Mouse (Mus musculus): ENCODE results near the gene Bmp8b. TPM values are rescaled to one million over a fixed set of nuclear protein-coding genes. Genes with fewer than 3 reads are reported as not detected.

Bmp8b gene
- polyA plus RNA-seq, 1 experiment from 2014 or later, result 0.12 TPM

- no peak for DNase-seq (ENCODE audit: low spot score)
Observed at GRCm38 (mm10) chr4:123171811-123172210, 66.8 kb downstream of the Bmp8b start.

Other genes with a start within 250 kb of the Bmp8b start
- 91.9 and 106 TPM in 2 replicates for gene Cap1, start 219.1 kb upstream of the Bmp8b start, polyA plus RNA-seq (2015; fragmentation: Nextera tagmentation; extraction: Ambion mirVana)
- gene Mfsd2a, start 144.0 kb upstream of the Bmp8b start, polyA plus RNA-seq (2015; fragmentation: Nextera tagmentation; extraction: Ambion mirVana), result 2.4 and 2.7 TPM in 2 replicates
- gene Mycl, start 109.5 kb upstream of the Bmp8b start, polyA plus RNA-seq (2015; fragmentation: Nextera tagmentation; extraction: Ambion mirVana), result 1.2 and 1.6 TPM in 2 replicates
- gene Trit1, start 88.6 kb upstream of the Bmp8b start, polyA plus RNA-seq (2015; fragmentation: Nextera tagmentation; extraction: Ambion mirVana), result 16.4 and 18.6 TPM in 2 replicates
- 0.09 TPM in 1 of 2 replicates, not detected in the other for gene Oxct2b, start 11.1 kb downstream of the Bmp8b start, polyA plus RNA-seq (2015; fragmentation: Nextera tagmentation; extraction: Ambion mirVana)
- gene Ppie, start 34.8 kb downstream of the Bmp8b start, polyA plus RNA-seq (2015; fragmentation: Nextera tagmentation; extraction: Ambion mirVana), result 92.1 and 105 TPM in 2 replicates
- 0.30 and 0.41 TPM in 2 replicates for gene Hpcal4, start 78.1 kb downstream of the Bmp8b start, polyA plus RNA-seq (2015; fragmentation: Nextera tagmentation; extraction: Ambion mirVana)
- gene Nt5c1a, start 96.3 kb downstream of the Bmp8b start, polyA plus RNA-seq (2015; fragmentation: Nextera tagmentation; extraction: Ambion mirVana), result not detected in 2 replicates
- 2.3 and 3.7 TPM in 2 replicates for gene Heyl, start 128.4 kb downstream of the Bmp8b start, polyA plus RNA-seq (2015; fragmentation: Nextera tagmentation; extraction: Ambion mirVana)
- gene Pabpc4, start 157.2 kb downstream of the Bmp8b start, polyA plus RNA-seq (2015; fragmentation: Nextera tagmentation; extraction: Ambion mirVana), result 26.1 and 26.4 TPM in 2 replicates
- not detected in 2 replicates for gene Oxct2a, start 218.5 kb downstream of the Bmp8b start, polyA plus RNA-seq (2015; fragmentation: Nextera tagmentation; extraction: Ambion mirVana)
- 0.18 and 0.23 TPM in 2 replicates for gene Bmp8a, start 238.1 kb downstream of the Bmp8b start, polyA plus RNA-seq (2015; fragmentation: Nextera tagmentation; extraction: Ambion mirVana)